Mouse (Mus musculus) left cerebral cortex, postnatal 25 days (tissue): ENCODE data around the gene Cmip. TPM values are rescaled to one million over a fixed set of nuclear protein-coding genes. Genes with fewer than 3 reads are reported as not detected.
"Not testable (repeated sequence)": the region's sequence is repeated elsewhere in the genome, so short reads cannot be mapped to it uniquely, and the experiment has no call there.

ENCODE experiments used
- DNase-seq, 2 experiments: peaks; one replicate each; pipeline ENCODE4 v3.0.0; 2022; ENCODE audit warnings: low spot score in 2 of 2, mixed read lengths in 1 of 2
- intact Hi-C: fragments of 180-260 bp; cut with DNase I; formaldehyde crosslinking; loops from one replicate; pipeline ENCODE4 v1.15.1; 2025
- total RNA-seq, 2 experiments: library from RNA; stranded (reverse); gene quantifications; 2 replicates each; pipeline ENCODE4 v1.2.3; 2021

Gene Cmip
- total RNA-seq, 2 experiments from 2014 or later = 325 to 362 TPM

- DNase-seq = no peak
- intact Hi-C loops = no loop called here
Observed at GRCm38 (mm10) chr8:117399229-117399628, 142.4 kb downstream of the Cmip start.

- intact Hi-C loops = no loop called here
- DNase-seq = no peak
Observed at GRCm38 (mm10) chr8:117400820-117401219, 144.0 kb downstream of the Cmip start.

DNA sequence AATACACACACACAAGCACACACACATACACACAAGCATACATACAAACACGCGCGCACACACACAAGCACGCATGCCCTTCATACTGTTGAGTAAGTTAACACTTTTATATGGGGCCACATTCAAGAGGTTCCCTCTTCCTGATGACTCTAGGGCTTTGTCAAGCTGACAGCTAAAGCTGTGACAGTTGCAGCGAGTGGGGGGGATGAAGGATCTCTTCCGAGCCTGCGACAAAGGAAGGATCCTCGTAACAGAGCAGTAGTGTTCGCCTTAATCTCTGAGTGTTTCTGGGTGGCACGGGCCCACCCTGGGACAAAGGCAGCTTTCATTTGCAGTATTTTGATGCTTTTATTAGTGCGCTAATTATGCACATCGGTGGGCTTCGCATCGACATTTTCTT is 145.0 kb downstream of the Cmip start:
- intact Hi-C loops = no loop called here

GRCm38 (mm10) chr8:117402911-117403704 is 146.2 kb downstream of the Cmip start:
- DNase-seq = no peak
- intact Hi-C loops = no loop called here

More for the DNA sequence above, 145.0 kb downstream of the Cmip start:
- DNase-seq = no peak

DNA sequence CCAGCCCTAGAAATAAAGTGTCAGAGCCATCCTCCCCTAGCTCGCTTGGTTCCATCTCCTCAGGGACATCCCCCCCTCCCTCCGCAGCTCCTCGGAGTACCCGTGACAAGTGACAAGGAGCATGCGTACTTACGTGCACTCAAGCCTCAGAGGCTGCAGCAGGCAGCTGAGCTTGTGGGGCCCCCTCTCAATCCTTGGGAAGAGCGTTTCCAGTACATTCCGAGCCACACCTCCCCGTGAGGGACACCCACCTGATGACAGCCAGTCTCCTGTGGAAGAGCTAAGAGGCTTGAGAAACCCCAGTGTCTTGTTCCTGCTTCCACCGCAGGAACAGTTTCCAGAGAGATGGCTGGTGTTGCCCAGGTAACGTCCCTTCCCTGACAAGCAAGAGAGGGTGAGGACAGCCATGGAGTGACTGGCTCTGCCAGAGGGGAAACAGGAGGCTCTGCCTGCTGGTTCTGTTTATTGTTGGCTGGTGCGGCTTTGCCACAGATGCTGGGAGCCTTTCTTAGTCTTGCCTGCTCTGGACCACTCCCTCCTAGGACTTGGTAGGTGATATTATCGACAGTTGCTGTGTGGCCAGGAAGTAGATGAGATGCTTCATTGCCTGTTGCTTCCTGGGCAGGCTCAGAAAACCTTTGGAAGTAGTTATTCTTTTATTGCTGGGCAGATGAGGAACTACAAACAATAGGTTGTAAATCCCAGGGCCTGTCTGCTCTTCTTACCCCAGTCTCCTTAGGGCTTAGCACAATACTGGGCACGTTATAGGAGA is 147.0 kb downstream of the Cmip start:
- intact Hi-C loops = no loop called here
- peak in 1 of 2 experiments; percentile 59 for DNase-seq

GRCm38 (mm10) chr8:117406081-117406480 is 149.2 kb downstream of the Cmip start:
- intact Hi-C loops = no loop called here
- peak in 1 of 2 experiments; percentile 56 for DNase-seq

- DNase-seq = no peak
- intact Hi-C loops = no loop called here
Observed at GRCm38 (mm10) chr8:117408634-117409033, 151.8 kb downstream of the Cmip start.

DNA sequence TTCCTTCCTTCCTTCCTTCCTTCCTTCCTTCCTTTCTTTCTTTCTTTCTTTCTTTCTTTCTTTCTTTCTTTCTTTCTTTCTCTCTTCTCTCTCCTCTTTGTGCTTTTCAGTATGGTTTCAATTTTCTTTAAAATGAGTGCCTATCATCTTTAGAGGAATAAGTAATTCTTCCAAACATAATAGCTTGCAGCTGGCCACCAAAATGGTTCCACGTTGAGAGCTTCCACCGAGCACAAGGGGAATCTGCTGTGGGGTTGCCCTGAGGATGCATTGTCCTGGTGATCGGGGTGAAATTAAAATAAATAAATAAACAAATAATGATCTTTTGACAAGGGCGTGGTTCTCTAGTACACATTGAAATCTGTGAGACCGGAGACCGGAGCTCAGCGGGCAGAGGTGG is 152.2 kb downstream of the Cmip start:
- intact Hi-C loops = no loop called here
- no peak for DNase-seq

DNA sequence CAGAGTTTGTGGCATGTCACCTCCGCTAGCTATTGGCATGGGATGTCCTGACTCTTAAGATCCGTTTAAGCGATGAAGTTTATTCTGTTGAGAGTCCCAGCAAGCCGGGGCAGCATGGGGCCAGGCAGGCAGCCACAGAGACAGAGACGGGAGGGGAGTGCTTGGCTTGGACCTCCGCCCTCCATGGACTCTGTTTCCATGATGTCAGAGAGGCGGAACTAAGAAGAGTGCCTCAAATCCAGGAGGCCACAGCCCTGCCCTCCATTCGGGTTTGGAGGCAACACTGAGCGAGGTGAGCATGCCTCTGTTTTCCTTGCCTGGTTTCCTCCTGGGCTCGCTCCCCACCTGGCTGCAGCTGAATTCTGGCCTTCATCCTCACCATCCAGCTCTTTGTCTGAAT is 153.5 kb downstream of the Cmip start:
- intact Hi-C loops = no loop called here
- no peak for DNase-seq

GRCm38 (mm10) chr8:117410901-117411300 is 154.0 kb downstream of the Cmip start:
- intact Hi-C loops = no loop called here
- no peak for DNase-seq

- intact Hi-C loops = no loop called here
- DNase-seq = no peak
Observed at GRCm38 (mm10) chr8:117412232-117412631, 155.4 kb downstream of the Cmip start.

DNA sequence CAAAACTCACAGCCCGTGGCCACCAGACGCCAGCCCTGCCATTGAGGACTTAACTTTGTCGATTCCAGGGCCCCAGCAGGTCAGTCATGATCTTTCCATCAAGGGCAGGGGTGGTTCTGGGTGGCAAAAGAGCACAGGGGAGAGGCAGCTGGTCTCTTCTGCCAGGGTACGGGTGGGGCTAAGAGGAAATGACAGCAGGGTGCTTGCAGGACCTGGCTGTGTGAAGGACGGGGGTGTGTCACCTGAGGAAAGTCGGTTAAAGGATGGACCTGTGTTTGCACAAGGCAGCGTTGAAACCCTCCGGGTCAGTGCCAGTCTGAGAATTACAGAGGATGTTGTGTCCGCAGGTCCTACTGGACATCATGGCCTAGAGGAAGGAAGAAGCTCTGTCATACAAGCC is 161.0 kb downstream of the Cmip start:
- intact Hi-C loops = no loop called here
- DNase-seq = no peak

DNA sequence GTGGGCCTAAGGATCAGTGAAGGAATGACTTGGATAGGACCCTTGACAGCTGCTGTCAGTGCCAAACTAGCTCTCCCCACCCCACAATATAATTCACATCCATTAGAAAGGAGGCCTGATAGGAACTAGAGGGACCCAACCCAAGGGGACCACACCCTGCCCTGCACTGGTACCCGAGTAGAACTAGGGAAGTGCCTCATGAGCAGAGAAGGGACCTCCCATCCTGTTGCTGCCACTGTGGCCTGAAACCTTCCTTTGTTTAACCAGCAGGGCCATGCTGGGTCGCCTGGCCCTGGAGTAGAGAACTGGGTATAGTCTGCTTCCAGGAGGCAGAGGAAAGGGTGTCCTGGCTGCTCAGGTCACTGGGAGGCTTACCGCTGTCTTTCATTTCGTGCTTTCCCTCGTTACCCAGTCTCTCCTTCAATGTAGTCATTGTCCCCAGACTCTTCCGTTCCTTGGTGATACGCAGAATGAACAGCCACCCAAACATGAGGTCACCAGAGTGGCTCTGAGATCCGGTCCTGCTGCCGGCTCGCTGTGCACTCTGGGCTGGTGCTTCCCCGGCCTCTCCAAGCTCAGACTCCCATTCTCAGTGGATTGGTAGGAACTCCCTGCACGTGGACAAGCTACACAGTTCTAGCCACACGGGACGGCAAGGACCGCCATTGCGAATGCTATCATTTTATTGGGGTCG is 164.1 kb downstream of the Cmip start:
- intact Hi-C loops = loop anchor here (5.0 kb wide), 1 partner anchor 34 kb away; no protein-coding TSS in a partner anchor
- no peak for DNase-seq

DNA sequence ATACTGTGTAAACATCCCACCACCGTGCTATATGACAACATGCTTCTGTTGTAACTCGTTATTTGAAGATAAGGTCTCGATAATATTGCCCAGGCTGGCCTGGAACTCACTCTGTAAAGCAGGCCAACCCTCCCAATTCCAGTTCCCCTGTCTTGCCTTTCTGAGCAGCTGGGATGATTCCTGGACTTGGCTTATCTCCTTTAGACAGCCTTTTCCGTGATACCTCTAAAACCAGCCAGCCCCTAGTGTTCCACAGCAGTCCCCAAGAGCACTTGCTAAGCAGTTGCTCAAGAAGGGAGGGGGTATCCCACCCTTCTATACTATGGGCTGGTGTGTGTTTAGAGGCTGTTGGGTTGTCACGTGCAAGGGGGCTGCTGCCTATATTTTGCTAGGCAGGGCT is 165.0 kb downstream of the Cmip start:
- DNase-seq = no peak
- intact Hi-C loops = loop anchor here (5.0 kb wide), 1 partner anchor 35 kb away; no protein-coding TSS in a partner anchor

- intact Hi-C loops = loop anchor here (5.0 kb wide), 1 partner anchor 35 kb away; no protein-coding TSS in a partner anchor
- peak; percentile 54 to 83 for DNase-seq
Observed at GRCm38 (mm10) chr8:117422343-117422742, 165.5 kb downstream of the Cmip start.

DNA sequence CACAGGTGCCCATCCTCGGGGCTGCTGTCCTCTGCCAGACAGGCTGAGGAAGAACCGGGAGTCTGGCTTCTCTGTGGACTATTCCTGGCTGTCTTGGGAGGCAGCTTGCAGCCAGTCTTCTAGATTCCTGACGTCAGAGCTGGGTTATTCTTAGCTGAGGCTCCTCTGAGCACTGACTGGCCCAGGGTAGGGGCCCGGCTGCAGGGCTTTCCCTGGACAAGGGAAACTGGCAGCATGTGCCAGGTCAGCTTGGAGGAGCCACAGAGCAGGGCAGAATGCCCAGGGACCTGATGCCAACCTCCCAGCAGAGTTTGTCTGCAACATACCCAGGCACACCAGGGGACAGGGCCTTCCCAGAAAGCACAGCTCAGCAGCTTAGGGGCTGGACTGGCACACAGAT is 166.2 kb downstream of the Cmip start:
- DNase-seq = peak; percentile 83 to 96
- intact Hi-C loops = loop anchor here (5.0 kb wide), 1 partner anchor 36 kb away; no protein-coding TSS in a partner anchor

DNA sequence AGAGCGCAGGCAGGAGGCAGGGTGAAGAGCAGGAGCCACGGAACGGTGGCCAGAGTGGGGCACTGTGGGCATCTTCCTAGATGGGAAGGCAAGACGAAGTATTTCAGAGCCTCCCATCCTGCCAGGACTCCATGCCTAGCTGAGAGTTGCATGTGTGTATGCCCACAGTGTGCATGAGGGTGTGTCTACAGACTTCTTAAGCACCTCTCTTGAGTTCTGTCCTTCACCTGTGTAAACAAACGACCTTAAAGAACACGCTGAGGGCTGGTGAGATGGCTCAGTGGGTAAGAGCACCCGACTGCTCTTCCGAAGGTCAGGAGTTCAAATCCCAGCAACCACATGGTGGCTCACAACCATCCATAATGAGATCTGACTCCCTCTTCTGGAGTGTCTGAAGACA is 171.0 kb downstream of the Cmip start:
- intact Hi-C loops, DNase-seq: not testable (repeated sequence)

DNA sequence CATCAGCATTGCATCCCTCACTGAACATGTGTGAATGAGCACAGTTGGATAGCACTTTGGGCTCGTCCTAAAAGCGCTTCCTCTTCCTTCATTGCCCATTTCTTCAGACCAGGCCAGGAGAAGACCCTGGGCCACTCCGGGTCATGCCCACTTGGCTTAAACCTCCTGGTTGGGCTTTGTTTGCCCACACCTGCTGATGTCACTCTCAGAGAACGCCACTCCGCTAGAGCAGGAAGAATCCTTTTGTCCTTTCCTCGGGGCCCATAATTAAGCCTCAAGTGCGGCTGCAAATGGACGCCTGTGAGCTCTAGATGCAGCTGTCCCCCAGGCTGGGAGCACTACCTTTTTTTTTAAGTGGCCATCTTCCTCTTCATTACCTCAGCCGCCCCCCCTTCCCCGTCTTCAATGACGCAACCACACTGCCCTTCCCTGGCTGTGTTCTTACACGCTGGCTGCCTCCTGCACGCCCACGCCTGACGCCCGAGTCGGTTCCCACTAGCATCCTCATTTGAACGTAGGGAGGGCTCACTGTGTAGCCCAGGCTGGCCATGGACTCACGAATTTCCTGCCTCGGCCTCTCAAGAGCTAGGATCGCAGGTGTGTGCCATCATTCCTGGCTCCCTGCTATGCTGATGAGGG is 171.8 kb downstream of the Cmip start:
- intact Hi-C loops = no loop called here
- peak; percentile 62 to 89 for DNase-seq

- no peak for DNase-seq
- intact Hi-C loops = no loop called here
Observed at GRCm38 (mm10) chr8:117430624-117431023, 173.8 kb downstream of the Cmip start.

DNA sequence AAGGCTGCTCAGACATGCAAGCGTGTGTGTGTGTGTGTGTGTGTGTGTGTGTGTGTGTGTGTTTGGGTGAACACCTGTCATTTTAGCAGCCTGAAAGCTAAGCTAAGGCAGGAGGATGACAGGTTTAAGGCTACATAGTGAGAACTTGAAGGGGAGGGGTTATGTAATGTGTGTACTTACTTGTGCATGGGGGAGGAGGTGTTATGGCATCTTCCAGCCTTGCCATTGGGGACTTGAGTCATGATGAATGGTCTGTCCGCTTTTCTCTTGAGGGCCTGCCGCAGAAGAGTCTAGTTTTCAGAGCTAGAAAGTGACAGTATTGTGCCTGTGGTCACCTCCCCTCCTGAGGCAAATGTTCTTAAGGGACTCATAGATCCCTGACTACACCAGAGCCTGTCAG is 174.7 kb downstream of the Cmip start:
- intact Hi-C loops = no loop called here
- DNase-seq = peak in 1 of 2 experiments; percentile 64
